In the genomic region with DNA sequence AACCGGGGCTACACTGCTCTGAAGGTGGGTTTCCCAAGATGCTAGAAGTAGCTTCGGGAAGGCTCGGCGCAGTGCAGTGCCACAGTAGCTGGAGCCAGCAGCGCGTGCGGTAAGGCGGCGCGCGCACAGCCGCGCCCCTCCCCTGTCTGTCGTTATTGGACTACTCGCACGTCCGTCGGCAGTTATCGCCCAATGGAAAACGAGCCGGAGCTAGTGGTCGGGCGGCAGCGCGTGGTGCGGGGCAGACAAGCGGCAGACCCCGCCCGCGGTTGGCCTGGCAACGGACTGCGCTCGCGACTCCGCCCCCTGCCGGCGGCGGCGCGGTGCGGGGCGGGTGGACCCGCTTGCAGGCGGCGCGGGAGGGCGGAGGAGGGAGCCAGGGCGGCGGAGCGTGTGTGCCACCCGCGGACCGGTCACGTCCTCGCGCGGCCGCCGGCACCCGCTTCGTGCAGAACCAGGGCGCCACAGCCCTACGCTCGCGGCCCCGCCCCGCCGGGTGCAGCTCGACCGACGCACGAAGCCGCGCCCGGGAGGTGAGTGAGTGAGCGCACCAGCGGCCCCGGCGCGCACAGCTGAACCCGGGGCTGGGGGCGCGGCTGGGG, we compare ENCODE assay signal across 8 mouse cellular contexts. TPM values are rescaled to one million over a fixed set of nuclear protein-coding genes. Genes with fewer than 3 reads are reported as not detected.
DNase-seq lines count a peak whose midpoint lies in the region; ATAC-seq and TF ChIP-seq lines count a peak whose summit lies in the region.

A gene (plus strand): TSS at position 328 of the 602 bp plus-strand sequence.

- DNase-seq in ES-E14 (ENCODE audit: low read depth, low spot score) = peak; percentile 90
- peak; percentile 99 for DNase-seq in cerebellum, adult 2 months
- peak; percentile 97 to 99 for DNase-seq in layer of hippocampus, adult 8-10 months (ENCODE audit: low spot score in 2 of 2)
- peak; percentile 98 for DNase-seq in lung, embryonic 14.5 days
- peak; percentile 89 to 92 for DNase-seq in thymus, adult 18-20 months

- under 1% methylated on average over 83 of the region's 83 CpGs for WGBS in cerebellum, adult 2 months
- WGBS in lung, embryonic 14.5 days = under 1% methylated on average over 83 of the region's 83 CpGs
- under 1% methylated on average over 81 of the region's 83 CpGs for WGBS in olfactory bulb, adult 2 months

- peak within 1 kb of the TSS; percentile 68 to 80 for H3K4me3 ChIP-seq in ES-E14 (ENCODE audit: insufficient read depth in 1 of 2, low read depth in 1 of 2, low read length in 2 of 2, poor library complexity in 1 of 2, severe bottlenecking in 1 of 2)
- peak within 1 kb of the TSS; percentile 68 for H3K4me3 ChIP-seq in cerebellum, adult 2 months (replicated peaks; ENCODE audit: insufficient read depth, low read depth, low read length)
- H3K4me3 ChIP-seq in lung, embryonic 14.5 days (ENCODE audit: low read depth, low read length) = peak within 1 kb of the TSS; percentile 60
- peak within 1 kb of the TSS; percentile 98 for H3K4me3 ChIP-seq in olfactory bulb, adult 2 months (ENCODE audit: insufficient read depth, low read depth, low read length)

- peaks cover 0 to 3% of the 10 kb centered on the region in 2 experiments; a peak in 1 of 4 replicates for H3K4me1 ChIP-seq in ES-E14 (ENCODE audit: control insufficient read depth in 2 of 2, insufficient read depth in 2 of 2, low read length in 2 of 2, poor library complexity in 1 of 2)
- peaks cover 6% of the 10 kb centered on the region; the same call in 1 of the 2 replicates for H3K4me1 ChIP-seq in cerebellum, adult 2 months (ENCODE audit: control insufficient read depth, insufficient read depth, low read length)
- 0 out of 2 replicates have a peak, but pooled peaks cover 3% of the 10 kb centered on the region for H3K4me1 ChIP-seq in lung, embryonic 14.5 days (ENCODE audit: insufficient read depth)
- peaks cover 17% of the 10 kb centered on the region for H3K4me1 ChIP-seq in olfactory bulb, adult 2 months (ENCODE audit: control insufficient read depth, insufficient read depth, low read length)

- H3K9ac ChIP-seq in ES-E14 (ENCODE audit: insufficient read depth, low read depth, low read length, poor library complexity, severe bottlenecking) = peak within 1 kb of the TSS; percentile 56
- peak within 1 kb of the TSS; percentile 48 for H3K9ac ChIP-seq in lung, embryonic 14.5 days

- ATAC-seq in frontal cortex, adult (ENCODE audit: low TSS enrichment) = peak; percentile 93
- peak; percentile 97 to 98 for ATAC-seq in hematopoietic stem cell, adult 5-6 weeks (replicated peaks in 1 of 2; ENCODE audit: insufficient read depth in 1 of 2, low FRiP score in 2 of 2, low TSS enrichment in 1 of 2, low read depth in 1 of 2, poor library complexity in 2 of 2, severe bottlenecking in 2 of 2)
- peak; percentile 98 for ATAC-seq in lung, embryonic 14.5 days (ENCODE audit: insufficient read depth)

- in situ Hi-C loops in ES-E14 (cut with MboI; ENCODE audit: low sequenced_read_pairs in 2 of 2, unreplicated experiment in 2 of 2) = no loop called here

- no peaks in the 10 kb centered on the region for H3K27me3 ChIP-seq in cerebellum, adult 2 months (ENCODE audit: control insufficient read depth, insufficient read depth, low read length)
- H3K27me3 ChIP-seq in lung, embryonic 14.5 days (ENCODE audit: insufficient read depth, low read length) = peaks cover 19% of the 10 kb centered on the region; the same call in 1 of the 2 replicates

- H3K9me3 ChIP-seq in ES-E14 (ENCODE audit: control insufficient read depth, insufficient read depth, low read depth, low read length) = no peaks in the 10 kb centered on the region
- H3K9me3 ChIP-seq in lung, embryonic 14.5 days (ENCODE audit: low read depth, low read length) = no peaks in the 10 kb centered on the region

- peak; percentile 76; the same call in 1 of the 2 replicates for TF ChIP-seq POLR2A in cerebellum, adult 2 months (IDR thresholded peaks at IDR 0.05; ENCODE audit: borderline replicate concordance, insufficient read depth, low read length)
- TF ChIP-seq POLR2A in olfactory bulb, adult 2 months (IDR thresholded peaks at IDR 0.05; ENCODE audit: insufficient read depth, low read depth, low read length) = peak; percentile 55

- H3K27ac ChIP-seq in ES-E14 (ENCODE audit: insufficient read depth, low read depth, low read length, poor library complexity, severe bottlenecking) = no peak within 1 kb of the TSS
- H3K27ac ChIP-seq in cerebellum, adult 2 months (ENCODE audit: insufficient read depth, low read length) = peak within 1 kb of the TSS; percentile 20; the same call in 1 of the 2 replicates
- H3K27ac ChIP-seq in lung, embryonic 14.5 days (ENCODE audit: low read depth) = no peak within 1 kb of the TSS
- peak within 1 kb of the TSS; percentile 71 for H3K27ac ChIP-seq in olfactory bulb, adult 2 months (ENCODE audit: insufficient read depth, low read depth, low read length)

- peak within 1 kb of the TSS; percentile 95 for H3K4me2 ChIP-seq in lung, embryonic 14.5 days

- H3K36me3 ChIP-seq in ES-E14 (ENCODE audit: control insufficient read depth, insufficient read depth, low read length, poor library complexity, severe bottlenecking) = no peaks in the 10 kb centered on the region
- no peaks in the 10 kb centered on the region for H3K36me3 ChIP-seq in lung, embryonic 14.5 days (ENCODE audit: insufficient read depth)

- peak; percentile 26; the same call in 1 of the 2 replicates for TF ChIP-seq CTCF in cerebellum, adult 2 months (IDR thresholded peaks at IDR 0.05; ENCODE audit: borderline replicate concordance, insufficient read depth, low read depth, low read length)
- peak; percentile 22; the same call in 1 of the 2 replicates for TF ChIP-seq CTCF in lung, embryonic 14.5 days (IDR thresholded peaks at IDR 0.05; ENCODE audit: low read depth)
- TF ChIP-seq CTCF in olfactory bulb, adult 2 months (IDR thresholded peaks at IDR 0.05; ENCODE audit: insufficient read depth, low read depth, low read length) = peak; percentile 62; the same call in 1 of the 2 replicates

TF ChIP-seq in ES-E14, 5 proteins besides CTCF, POLR2A, EP300 and RAD21:
- 0 out of 2 replicates have a peak, but pooled peaks have one; percentile 10 for TF ChIP-seq ZC3H11A (IDR thresholded peaks at IDR 0.05; ENCODE audit: borderline replicate concordance, low read depth, low read length)
- no peak for TF ChIP-seq MAFK (IDR thresholded peaks at IDR 0.05; ENCODE audit: insufficient read depth, low read depth, low read length)
- peak; percentile 85 for TF ChIP-seq CHD2 (IDR thresholded peaks at IDR 0.05; ENCODE audit: low read depth, low read length)

RNA-seq across cellular contexts. Expression of the gene that starts here (rescaled TPM):
- total RNA-seq in ES-E14 (2012; rRNA removed) = 5.9 and 7.8 TPM in 2 replicates
- 41.0 and 44.1 TPM in 2 replicates for polyA plus RNA-seq in cerebellum, adult 2 months (2012; rRNA removed)
- total RNA-seq in hematopoietic stem cell, adult 5-6 weeks (2017) = 0.69 and 4.3 TPM in 2 replicates
- total RNA-seq in layer of hippocampus, adult 8-10 months (2022) = 100 to 1,000 TPM in 2 of 4 experiments, 10 to 100 TPM in 2; 88.3 to 111 (median 102) TPM
- 2.9 and 3.2 TPM in 2 replicates for polyA plus RNA-seq in lung, embryonic 14.5 days (2014; fragmentation: Nextera tagmentation; extraction: Ambion mirVana)
- polyA plus RNA-seq in olfactory bulb, adult 2 months (2012; ENCODE audit: insufficient read depth, insufficient read length, low replicate concordance, missing spikeins) = not detected in 2 replicates

Comparison
In these comparisons a context has a peak if more than half of its experiments do, and no peak if none do; other contexts are left out.
1. RNA of the gene that starts here (total RNA-seq): 88.3 to 111 TPM in layer of hippocampus, adult 8-10 months; 5.9 to 7.8 TPM in ES-E14 and 0.69 to 4.3 TPM in hematopoietic stem cell, adult 5-6 weeks; every median in the first group is over 10 times any median in the second.
2. H3K27ac ChIP-seq: peak in cerebellum, adult 2 months (single experiment) and olfactory bulb, adult 2 months (single experiment); none in ES-E14 (single experiment) and lung, embryonic 14.5 days (single experiment).
3. Peak in every context shown above with its lines, with median percentiles within 50 percentile points of each other: DNase-seq, H3K4me3 ChIP-seq, CTCF ChIP-seq and ATAC-seq.